Mouse (Mus musculus): ENCODE measurements at regions not wholly inside any gene's neighbourhood (a gene's known extent, or its start where the extent isn't known, plus 50 kb on each side); places are given as distances from the start of the nearest gene placed in this dataset.
A peak's percentile ranks its signal among the peaks of the same experiment; 100 is the strongest.

DNA sequence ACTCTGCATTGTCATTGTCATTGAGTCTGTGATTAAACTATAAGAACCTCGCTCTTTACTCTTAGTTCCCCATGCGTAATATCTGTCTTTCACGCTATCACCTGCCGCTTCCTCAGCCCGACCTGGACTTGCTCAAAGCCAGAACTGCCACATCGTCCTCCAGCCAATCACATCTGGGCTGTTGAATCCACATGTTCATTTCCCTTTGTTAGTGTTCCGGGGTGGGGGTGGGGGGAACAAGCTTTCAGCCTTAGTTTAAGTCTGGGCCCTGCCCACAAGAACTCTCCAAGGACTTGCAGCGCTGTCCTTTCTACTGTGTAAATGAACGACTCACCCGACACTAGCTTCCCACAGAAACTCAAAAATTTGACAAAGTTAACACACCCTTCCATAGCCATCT is 2154.6 kb upstream of the Gm7489 start:
- Histone ChIP-seq H3K4me1 (ENCODE audit: control insufficient read depth in 2 of 2, insufficient read depth in 2 of 2, low read length in 2 of 2) (peaks cover 2 to 5% of the 10 kb centered on the region in 2 experiments; a peak in 1 of 4 replicates), H3K4me2 (ENCODE audit: low read length) (no peak overlapping the region), H3K9ac (ENCODE audit: low read length) (no peak overlapping the region), H3K27ac (replicated peaks in 1 of 2; ENCODE audit: control insufficient read depth in 1 of 2, insufficient read depth in 1 of 2, low read depth in 2 of 2, low read length in 2 of 2) (no peak overlapping the region), H3K4me3 (ENCODE audit: control insufficient read depth in 1 of 2, insufficient read depth in 1 of 2, low read depth in 1 of 2, low read length in 2 of 2) (no peak overlapping the region), H3K36me3 (ENCODE audit: control insufficient read depth, insufficient read depth, low read length) (no peaks in the 10 kb centered on the region), H3K27me3 (ENCODE audit: control insufficient read depth, insufficient read depth, low read length) (no peaks in the 10 kb centered on the region), H3K9me3 (ENCODE audit: control insufficient read depth, low read length) (no peaks in the 10 kb centered on the region)
- 68% methylated on average over 10 of the region's 10 CpGs for WGBS
- no peak for ATAC-seq (ENCODE audit: insufficient number of reproducible peaks, insufficient read depth, low FRiP score, low read depth)

DNA sequence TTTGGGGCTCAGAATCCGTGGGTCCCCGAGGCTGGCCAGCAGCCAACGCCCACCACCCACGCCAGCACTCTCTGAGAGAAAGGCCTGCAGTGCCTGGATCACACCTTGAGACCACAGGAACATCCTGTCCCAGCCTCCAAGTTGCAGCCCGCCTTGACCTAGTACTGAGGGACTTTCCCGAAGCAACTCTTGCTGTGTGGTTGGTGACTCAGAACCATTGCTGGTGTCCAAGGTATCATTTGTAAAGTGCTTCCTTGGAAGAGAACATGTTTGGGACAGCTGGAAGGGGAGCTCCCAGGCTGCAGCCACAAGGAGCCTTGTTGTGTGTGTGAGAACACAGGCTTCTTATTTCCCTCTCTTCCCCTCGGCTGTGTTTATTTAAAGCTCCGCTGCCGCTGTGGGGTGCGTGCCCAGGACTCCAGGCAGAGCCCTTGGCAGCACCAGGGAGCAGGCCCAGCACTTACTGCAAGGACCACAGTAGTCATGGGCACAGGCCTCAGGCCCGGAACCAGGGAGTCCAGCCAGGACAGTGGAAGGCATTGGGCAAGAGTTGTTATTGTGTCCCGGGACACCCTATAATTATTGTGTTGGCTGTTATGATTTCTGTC is 2153.8 kb upstream of the Gm7489 start:
- ATAC-seq (ENCODE audit: insufficient number of reproducible peaks, insufficient read depth, low FRiP score, low read depth), result 0 out of 2 replicates have a peak, but pooled peaks have one; percentile 13
- Histone ChIP-seq H3K4me3 (ENCODE audit: control insufficient read depth in 1 of 2, insufficient read depth in 1 of 2, low read depth in 1 of 2, low read length in 2 of 2) (no peak overlapping the region), H3K9ac (ENCODE audit: low read length) (no peak overlapping the region), H3K4me1 (ENCODE audit: control insufficient read depth in 2 of 2, insufficient read depth in 2 of 2, low read length in 2 of 2) (peaks cover 0 to 2% of the 10 kb centered on the region in 2 experiments; a peak in 1 of 4 replicates), H3K27ac (replicated peaks in 1 of 2; ENCODE audit: control insufficient read depth in 1 of 2, insufficient read depth in 1 of 2, low read depth in 2 of 2, low read length in 2 of 2) (no peak overlapping the region), H3K36me3 (ENCODE audit: control insufficient read depth, insufficient read depth, low read length) (no peaks in the 10 kb centered on the region), H3K4me2 (ENCODE audit: low read length) (no peak overlapping the region), H3K9me3 (ENCODE audit: control insufficient read depth, low read length) (no peaks in the 10 kb centered on the region), H3K27me3 (ENCODE audit: control insufficient read depth, insufficient read depth, low read length) (no peaks in the 10 kb centered on the region)
- WGBS, result 59% methylated on average over 12 of the region's 12 CpGs

DNA sequence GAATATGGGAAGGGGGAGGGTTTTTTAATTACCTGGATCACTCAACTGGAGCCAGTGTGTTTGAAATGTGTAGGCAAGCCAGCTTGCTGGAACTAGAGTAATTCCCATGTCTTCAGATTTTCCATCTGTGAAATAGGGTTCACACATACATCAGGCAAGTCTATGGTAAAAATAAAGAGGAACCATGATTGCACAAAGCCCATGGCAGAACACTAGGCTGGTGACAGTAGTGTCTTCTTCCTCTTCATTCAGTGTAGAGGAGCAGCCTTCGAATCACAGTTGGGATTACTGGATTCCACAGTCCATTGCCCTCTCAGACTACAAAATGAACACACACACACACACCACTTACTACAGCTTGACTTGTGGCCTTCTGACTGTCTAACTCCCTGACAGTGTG is 2150.5 kb upstream of the Gm7489 start:
- Histone ChIP-seq H3K27ac (replicated peaks in 1 of 2; ENCODE audit: control insufficient read depth in 1 of 2, insufficient read depth in 1 of 2, low read depth in 2 of 2, low read length in 2 of 2) (no peak overlapping the region), H3K9ac (ENCODE audit: low read length) (no peak overlapping the region), H3K4me2 (ENCODE audit: low read length) (no peak overlapping the region), H3K36me3 (ENCODE audit: control insufficient read depth, insufficient read depth, low read length) (no peaks in the 10 kb centered on the region), H3K4me1 (ENCODE audit: control insufficient read depth in 2 of 2, insufficient read depth in 2 of 2, low read length in 2 of 2) (peaks cover 0 to 2% of the 10 kb centered on the region in 2 experiments; a peak in 1 of 4 replicates), H3K9me3 (ENCODE audit: control insufficient read depth, low read length) (no peaks in the 10 kb centered on the region), H3K4me3 (ENCODE audit: control insufficient read depth in 1 of 2, insufficient read depth in 1 of 2, low read depth in 1 of 2, low read length in 2 of 2) (no peak overlapping the region), H3K27me3 (ENCODE audit: control insufficient read depth, insufficient read depth, low read length) (no peaks in the 10 kb centered on the region)
- no peak for ATAC-seq (ENCODE audit: insufficient number of reproducible peaks, insufficient read depth, low FRiP score, low read depth)
- 93% methylated on average over 1 of the region's 1 CpGs for WGBS
